Mouse (Mus musculus) right cerebral cortex, postnatal 14 days (tissue): ENCODE measurements around the gene Abhd12.
A peak's percentile ranks its signal among the peaks of the same experiment; 100 is the strongest.

ENCODE experiments used
- DNase-seq: peaks from one replicate; pipeline ENCODE4 v3.0.0; 2022

The Abhd12 gene

DNA sequence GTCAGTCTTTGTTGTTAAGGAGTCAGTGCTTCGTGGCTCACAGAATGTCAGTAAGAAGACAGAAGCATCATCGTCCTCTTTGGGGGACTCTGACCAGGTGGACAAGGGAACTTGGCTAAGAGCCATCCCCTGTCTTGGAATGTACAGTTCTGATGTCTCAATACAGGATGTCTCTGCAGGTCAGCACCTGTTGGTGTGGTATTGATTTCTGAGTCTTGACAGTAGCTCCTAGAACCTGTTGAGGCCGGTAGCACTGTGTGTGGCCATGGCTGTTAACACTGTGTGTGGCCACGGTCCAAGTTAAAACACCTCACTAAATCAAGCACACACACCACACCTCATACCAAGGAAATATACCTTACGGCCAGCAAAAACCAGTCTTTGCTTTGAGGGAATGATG, 103.9 kb downstream of the Abhd12 start:
- no peak for DNase-seq

DNA sequence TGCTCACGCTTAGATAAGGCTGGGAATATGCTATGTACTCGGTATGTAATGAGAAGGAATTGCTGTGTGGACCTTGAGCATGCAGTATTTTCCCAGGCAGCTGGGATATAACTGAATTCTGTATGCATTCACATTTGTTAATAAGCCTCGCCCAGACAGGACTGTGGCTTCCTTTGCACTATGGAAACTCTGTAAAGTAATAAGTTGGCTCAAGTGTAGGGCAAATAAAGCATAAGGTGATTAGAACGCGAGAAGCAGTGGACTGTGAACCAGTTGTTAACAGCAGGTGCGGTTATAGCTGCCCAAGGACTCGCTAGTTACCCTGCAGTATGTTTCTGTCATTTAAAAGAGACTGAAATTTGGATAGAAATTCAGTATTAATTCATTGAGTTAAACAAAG, 106.5 kb downstream of the Abhd12 start:
- no peak for DNase-seq

DNA sequence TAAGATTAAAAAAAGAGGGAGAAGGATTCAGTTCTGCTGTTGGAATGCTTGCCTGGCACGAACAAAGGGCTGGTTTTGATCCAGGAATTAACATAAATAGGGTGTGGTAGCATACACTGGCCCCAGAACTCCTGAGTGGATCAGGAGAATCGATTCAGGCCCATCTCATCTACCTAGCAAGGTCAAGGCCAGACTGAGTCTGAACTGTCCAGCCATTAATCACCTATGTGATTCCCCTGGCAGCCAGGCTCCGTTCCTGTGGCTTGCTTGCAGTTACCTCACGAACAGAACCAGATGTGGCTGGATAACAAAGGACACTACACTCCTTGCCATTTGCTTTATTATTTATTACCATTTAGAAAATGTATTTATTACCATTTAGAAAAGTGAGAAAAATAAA, 111.2 kb downstream of the Abhd12 start:
- DNase-seq: no peak

DNA sequence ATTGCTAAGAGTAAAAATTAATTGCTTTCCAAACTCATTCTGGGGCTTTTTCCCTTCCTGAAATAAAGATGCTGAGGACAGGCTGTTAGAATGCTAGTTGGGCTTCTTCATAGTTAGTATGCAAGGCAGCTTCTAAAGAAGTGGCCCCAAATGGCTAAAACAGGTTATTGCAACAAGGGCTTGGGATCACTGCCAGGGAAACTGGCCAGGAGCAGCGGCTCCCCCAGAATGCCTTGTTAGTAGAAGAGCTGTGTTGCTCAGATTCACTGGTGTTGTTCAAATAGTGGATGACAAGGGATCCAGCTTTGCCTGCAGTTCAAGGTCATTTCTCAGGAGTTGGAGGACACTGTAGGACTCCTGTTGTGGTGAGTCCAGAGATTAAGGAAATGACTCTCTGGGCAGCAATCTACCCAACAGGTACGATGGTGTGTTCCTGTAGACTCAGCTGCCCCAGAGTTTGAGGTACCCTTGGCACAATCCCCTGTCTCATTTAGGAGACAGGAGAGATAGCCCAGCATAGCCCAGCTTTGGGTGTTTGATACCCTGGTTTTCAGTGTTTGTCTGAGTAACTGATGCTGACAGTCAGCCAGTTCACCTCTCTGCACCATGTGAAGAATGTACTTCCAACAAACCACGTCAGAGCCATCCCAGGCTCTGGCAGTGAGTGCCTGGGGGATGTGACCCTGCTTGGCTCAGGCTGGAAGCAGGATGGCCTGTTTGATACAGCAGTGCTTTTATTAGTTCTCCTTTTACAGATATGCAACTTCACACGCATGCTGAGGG, 115.6 kb downstream of the Abhd12 start:
- peak; percentile 72 for DNase-seq

DNA sequence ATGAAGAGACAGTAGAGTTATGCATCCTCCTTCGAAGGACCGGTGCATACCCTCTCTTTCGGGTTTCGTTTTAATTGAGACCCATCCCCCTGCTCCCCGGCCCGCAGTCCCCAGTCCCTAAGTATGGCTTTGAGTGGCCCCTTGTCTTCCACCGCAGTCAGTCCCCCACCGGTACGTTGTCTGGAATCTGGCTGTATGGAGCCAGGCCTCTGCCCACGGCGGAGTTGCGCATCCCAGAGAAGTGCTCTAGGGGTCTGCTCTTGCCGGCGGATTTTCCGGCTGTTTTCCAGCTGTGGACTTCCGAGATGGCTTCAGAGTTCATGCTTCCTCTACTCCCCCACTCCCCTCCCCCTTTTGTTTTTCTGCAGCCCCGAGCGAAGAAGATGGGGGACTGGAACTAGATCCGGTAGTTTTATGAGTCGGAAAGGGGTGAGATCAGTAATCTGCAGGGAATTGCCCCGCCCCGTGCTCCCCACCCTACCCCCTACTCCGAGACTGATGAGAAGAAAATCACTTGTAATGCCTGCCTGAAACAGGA, 117.2 kb downstream of the Abhd12 start:
- no peak for DNase-seq

DNA sequence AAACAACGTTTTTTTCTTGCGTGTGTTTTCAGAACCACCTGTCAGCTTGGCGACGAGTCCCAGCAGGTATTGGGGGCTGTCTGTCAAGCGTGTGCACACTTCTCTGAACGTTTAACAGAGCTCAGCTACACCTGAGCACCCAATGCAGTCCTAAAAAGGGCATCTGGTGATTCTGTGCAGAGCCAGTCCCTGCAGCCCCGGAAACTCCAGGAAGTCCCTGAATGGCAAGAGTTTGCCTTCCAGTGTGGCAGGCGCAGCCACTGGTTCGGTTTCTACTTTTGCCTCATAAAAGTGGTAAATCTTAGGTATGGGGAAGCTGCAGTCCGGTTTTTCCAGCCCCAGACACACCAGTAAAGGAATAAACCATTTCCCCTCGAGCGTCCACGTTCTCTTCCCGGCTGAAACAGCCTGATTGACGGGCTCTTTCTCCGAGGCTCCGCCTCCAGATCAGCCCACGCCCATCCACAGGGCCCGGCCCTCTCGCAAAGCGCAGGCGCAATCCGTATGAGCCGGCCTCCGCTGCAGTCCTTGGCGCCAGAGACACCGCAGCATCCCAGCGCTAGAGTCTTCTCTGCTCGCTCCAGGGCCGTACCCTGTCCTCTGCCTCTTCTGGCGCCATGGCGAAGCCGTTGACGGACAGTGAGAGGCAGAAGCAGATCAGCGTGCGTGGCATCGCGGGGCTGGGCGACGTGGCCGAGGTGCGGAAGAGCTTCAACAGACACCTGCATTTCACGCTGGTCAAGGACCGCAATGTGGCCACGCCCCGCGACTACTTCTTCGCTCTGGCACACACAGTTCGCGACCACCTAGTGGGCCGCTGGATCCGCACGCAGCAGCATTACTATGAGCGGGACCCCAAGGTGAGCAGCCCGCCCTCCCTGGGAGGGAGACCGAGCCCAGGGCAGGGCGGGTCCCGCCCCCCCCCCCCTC, 118.0 kb downstream of the Abhd12 start, which contains the start of gene Pygb:
Gene Pygb (plus strand): TSS at position 485 of the 930 bp plus-strand sequence.
- peak; percentile 87 for DNase-seq

DNA sequence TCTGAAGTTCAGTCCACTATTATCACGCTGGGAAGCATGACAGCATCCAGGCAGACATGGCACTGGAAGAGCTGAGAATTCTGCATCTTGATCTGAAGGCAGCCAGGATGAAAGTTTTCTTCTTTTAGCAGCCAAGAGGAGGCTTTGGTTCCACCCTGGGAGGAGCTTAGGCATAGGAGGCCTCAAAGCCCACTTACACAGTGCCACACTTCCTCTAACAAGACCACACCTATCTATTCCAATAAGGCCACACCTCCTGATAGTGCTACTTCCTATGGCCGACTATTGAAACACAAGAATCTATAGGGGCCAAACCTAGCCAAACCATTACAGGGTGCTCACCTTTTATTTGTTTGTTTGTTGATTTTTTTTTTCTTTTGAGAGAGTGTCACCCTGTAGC, 121.7 kb downstream of the Abhd12 start:
- DNase-seq: no peak
